Mouse (Mus musculus) MEL (cell line): ENCODE data around the gene Ndc1.

Experiments
- BHLHE40 ChIP-seq: IDR thresholded peaks from 2 replicates; pipeline ENCODE4 v1.6.1; 2012; ENCODE audit warnings: low read depth, mild to moderate bottlenecking, inconsistent platforms, low read length, improper control_type of control experiment, borderline replicate concordance
- CHD2 ChIP-seq: IDR thresholded peaks from 2 replicates; pipeline ENCODE4 v1.6.1; 2011; ENCODE audit warnings: low read length, improper control_type of control experiment
- CTCF ChIP-seq, 3 experiments: IDR thresholded peaks in 2 of 3; conservative IDR thresholded peaks in 1 of 3; 2 replicates each; pipeline ENCODE4 v1.5.1; 2011 to 2012; ENCODE audit warnings: low read length in 3 of 3, low read depth in 2 of 3, mild to moderate bottlenecking in 2 of 3, improper control_type of control experiment in 1 of 3, inconsistent platforms in 1 of 3, mixed read lengths in 1 of 3, moderate library complexity in 1 of 3; ENCODE audit not compliant: control insufficient read depth in 1 of 3, insufficient read depth in 1 of 3, poor library complexity in 1 of 3, severe bottlenecking in 1 of 3
- EP300 ChIP-seq, 2 experiments: IDR thresholded peaks; 2 replicates each; pipeline ENCODE4 v1.6.1; 2011; ENCODE audit warnings: improper control_type of control experiment in 2 of 2, low read length in 2 of 2, low read depth in 1 of 2, mild to moderate bottlenecking in 1 of 2
- HCFC1 ChIP-seq: IDR thresholded peaks from 2 replicates; pipeline ENCODE4 v1.6.1; 2012; ENCODE audit warnings: low read depth, mild to moderate bottlenecking, inconsistent platforms, low read length, improper control_type of control experiment, moderate library complexity
- MAX ChIP-seq: IDR thresholded peaks from 2 replicates; pipeline ENCODE4 v1.6.1; 2011; ENCODE audit warnings: low read length, improper control_type of control experiment
- MXI1 ChIP-seq: IDR thresholded peaks from 2 replicates; pipeline ENCODE4 v1.6.1; 2011; ENCODE audit warnings: mild to moderate bottlenecking, low read depth, low read length, improper control_type of control experiment
- POLR2A ChIP-seq, 2 experiments: IDR thresholded peaks; 2 replicates each; pipeline ENCODE4 v1.6.1; 2011 to 2012; ENCODE audit warnings: low read length in 2 of 2, mild to moderate bottlenecking in 2 of 2, control low read depth in 1 of 2, improper control_type of control experiment in 1 of 2, low read depth in 1 of 2, moderate library complexity in 1 of 2; ENCODE audit not compliant: control insufficient read depth in 1 of 2, insufficient read depth in 1 of 2, poor library complexity in 1 of 2
- RAD21 ChIP-seq: IDR thresholded peaks from 2 replicates; pipeline ENCODE4 v1.6.1; 2011; ENCODE audit warnings: mild to moderate bottlenecking, low read depth, low read length, improper control_type of control experiment
- TCF12 ChIP-seq: IDR thresholded peaks from 2 replicates; pipeline ENCODE4 v1.6.1; 2014; ENCODE audit warnings: low read depth, mild to moderate bottlenecking, inconsistent platforms, low read length, improper control_type of control experiment, moderate library complexity
- ZC3H11A ChIP-seq: IDR thresholded peaks from 2 replicates; pipeline ENCODE4 v1.6.1; 2012; ENCODE audit warnings: low read depth, mild to moderate bottlenecking, inconsistent platforms, low read length, improper control_type of control experiment
- ZKSCAN1 ChIP-seq: IDR thresholded peaks from 2 replicates; pipeline ENCODE4 v1.6.1; 2012; ENCODE audit warnings: low read depth, mild to moderate bottlenecking, inconsistent platforms, low read length, improper control_type of control experiment, moderate library complexity
- ZNF384 ChIP-seq: IDR thresholded peaks from 2 replicates; pipeline ENCODE4 v1.6.1; 2012; ENCODE audit warnings: low read depth, mild to moderate bottlenecking, inconsistent platforms, low read length, improper control_type of control experiment

DNA sequence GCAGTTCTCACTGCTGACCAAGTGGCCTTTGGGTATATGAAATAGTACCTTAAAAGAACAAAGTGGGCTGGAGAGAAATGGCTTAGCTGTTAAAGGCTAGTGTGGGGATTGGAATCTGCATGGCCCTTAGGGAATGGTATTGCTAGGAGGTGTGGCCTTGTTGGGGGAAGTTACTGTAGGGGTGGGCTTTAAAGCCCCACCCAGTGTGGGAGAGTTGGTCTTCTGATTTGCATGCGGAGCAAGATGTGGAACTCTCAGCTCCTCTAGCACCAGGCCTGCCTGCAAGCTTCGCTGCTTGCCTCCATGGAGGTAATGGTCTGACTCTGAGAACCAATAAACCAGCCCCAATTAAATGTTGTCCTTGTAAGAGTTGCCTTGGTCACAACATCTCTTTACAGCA is 46.5 kb upstream of the Ndc1 start:
- no peak for TF ChIP-seq RAD21
- no peak for TF ChIP-seq POLR2A (IDR thresholded peaks at IDR 0.05; ENCODE audit: control insufficient read depth in 1 of 2, insufficient read depth in 1 of 2, low read depth in 1 of 2, low read length in 2 of 2, poor library complexity in 1 of 2)
- TF ChIP-seq TCF12 = no peak
- TF ChIP-seq CTCF (IDR thresholded peaks at IDR 0.05 in 2 of 3, conservative IDR thresholded peaks at IDR 0.05 in 1 of 3; ENCODE audit: control insufficient read depth in 1 of 3, insufficient read depth in 1 of 3, low read depth in 2 of 3, low read length in 3 of 3, poor library complexity in 1 of 3, severe bottlenecking in 1 of 3) = no peak
- TF ChIP-seq ZNF384 = no peak
- no peak for TF ChIP-seq ZKSCAN1
- TF ChIP-seq MAX = no peak
- no peak for TF ChIP-seq EP300 (IDR thresholded peaks at IDR 0.05; ENCODE audit: low read depth in 1 of 2, low read length in 2 of 2)
- TF ChIP-seq MXI1 = no peak
- TF ChIP-seq ZC3H11A = no peak
- no peak for TF ChIP-seq BHLHE40
- TF ChIP-seq HCFC1 = no peak
- no peak for TF ChIP-seq CHD2
